Mouse (Mus musculus) layer of hippocampus, adult 9-10 months (tissue): Measurements from ENCODE around the gene Ncoa3.

Experiments used
- DNase-seq: peaks from one replicate; pipeline ENCODE4 v3.0.0; 2022; ENCODE audit warnings: low spot score

Gene Ncoa3

GRCm38 (mm10) chr2:166106631-166107030 is 114.2 kb downstream of the Ncoa3 start:
- no peak for DNase-seq

GRCm38 (mm10) chr2:166107911-166108310 is 115.5 kb downstream of the Ncoa3 start:
- no peak for DNase-seq

- peak; percentile 90 for DNase-seq
Observed at GRCm38 (mm10) chr2:166108326-166108725, 115.9 kb downstream of the Ncoa3 start.

- no peak for DNase-seq
Observed at GRCm38 (mm10) chr2:166110764-166111163, 118.3 kb downstream of the Ncoa3 start.

GRCm38 (mm10) chr2:166111238-166111637 is 118.8 kb downstream of the Ncoa3 start:
- no peak for DNase-seq

GRCm38 (mm10) chr2:166111831-166112250 is 119.4 kb downstream of the Ncoa3 start:
- no peak for DNase-seq

- no peak for DNase-seq
Observed at GRCm38 (mm10) chr2:166112986-166113385, 120.5 kb downstream of the Ncoa3 start.

GRCm38 (mm10) chr2:166115571-166116277 is 123.3 kb downstream of the Ncoa3 start:
- DNase-seq: no peak

- no peak for DNase-seq
Observed at GRCm38 (mm10) chr2:166116278-166116608, 123.8 kb downstream of the Ncoa3 start.

- DNase-seq: no peak
Observed at GRCm38 (mm10) chr2:166116704-166117103, 124.3 kb downstream of the Ncoa3 start.

GRCm38 (mm10) chr2:166119992-166120391 is 127.6 kb downstream of the Ncoa3 start:
- DNase-seq: no peak

GRCm38 (mm10) chr2:166121681-166122355 is 129.4 kb downstream of the Ncoa3 start:
- DNase-seq: no peak

- no peak for DNase-seq
Observed at GRCm38 (mm10) chr2:166122781-166123180, 130.3 kb downstream of the Ncoa3 start.
